Mouse (Mus musculus) bone marrow macrophage, adult 2 months (primary cell): ENCODE results near the gene Rab13.

Experiments
- CTCF ChIP-seq: IDR thresholded peaks from 2 replicates; pipeline ENCODE4 v1.5.1; 2012; ENCODE audit warnings: low read depth, mild to moderate bottlenecking, low read length, moderate library complexity
- POLR2A ChIP-seq: IDR thresholded peaks from 2 replicates; pipeline ENCODE4 v1.6.1; 2012; ENCODE audit warnings: mild to moderate bottlenecking, low read depth, low read length, borderline replicate concordance

DNA sequence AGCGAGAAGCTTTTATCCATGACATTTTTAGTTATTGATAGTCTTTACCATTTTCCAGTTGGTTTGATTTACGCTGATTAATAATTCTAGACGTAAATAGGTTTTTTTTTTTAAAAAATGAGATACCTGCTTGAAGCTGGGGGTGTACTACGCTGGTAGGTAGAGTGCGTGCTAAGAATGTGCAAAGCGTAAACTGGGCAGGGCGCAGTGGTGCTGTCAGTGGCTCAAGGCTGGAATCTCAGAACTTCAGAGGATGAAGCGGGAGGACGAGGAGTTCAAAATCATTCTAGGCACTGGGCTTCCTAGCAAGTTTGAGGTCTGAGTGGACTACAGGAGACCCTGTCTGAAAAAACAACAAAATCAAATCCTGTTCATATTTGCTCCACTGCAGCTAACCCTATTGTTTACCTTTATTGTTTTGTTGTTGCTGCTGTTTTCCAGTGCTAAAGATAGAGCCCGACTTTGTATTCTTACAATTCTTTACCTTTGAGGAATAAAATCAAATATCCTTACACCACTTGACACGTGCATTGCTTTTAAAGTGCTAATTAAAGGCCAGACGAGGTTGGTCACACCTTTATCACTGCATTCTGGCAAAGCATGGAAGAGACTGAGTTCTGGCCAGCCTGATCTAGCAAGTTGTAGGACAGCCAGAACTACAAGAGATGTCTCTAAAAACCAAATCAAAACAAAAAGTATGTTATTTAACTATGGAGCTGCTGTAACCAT is 625 bp downstream of the Rab13 start:
- no peak for TF ChIP-seq CTCF
- TF ChIP-seq POLR2A = no peak
